Mouse (Mus musculus) limb, embryonic 15.5 days (tissue): Measurements from ENCODE around the gene Pde1c. TPM values are rescaled to one million over a fixed set of nuclear protein-coding genes. Genes with fewer than 3 reads are reported as not detected.

Experiments used
- ATAC-seq: fragments of 200-750 bp; cut with Nextera tagmentation; 2 replicates; pipeline ENCODE4 v1.8.0; 2017; ENCODE audit warnings: low read depth, moderate TSS enrichment; ENCODE audit not compliant: insufficient number of reproducible peaks, low FRiP score, low TSS enrichment
- H3K27ac ChIP-seq: fragments of 300-500 bp; sonication (generic); 2 replicates; pipeline ENCODE4 v1.5.1; 2015; ENCODE audit warnings: moderate library complexity, mild to moderate bottlenecking, inconsistent platforms
- H3K27me3 ChIP-seq: fragments of 300-500 bp; sonication (generic); 2 replicates; pipeline ENCODE4 v1.6.1; 2015; ENCODE audit warnings: inconsistent platforms
- H3K36me3 ChIP-seq: fragments of 300-500 bp; sonication (generic); 2 replicates; pipeline ENCODE4 v1.6.1; 2015; ENCODE audit warnings: inconsistent platforms
- H3K4me1 ChIP-seq: fragments of 300-500 bp; sonication (generic); 2 replicates; pipeline ENCODE4 v1.6.1; 2015; ENCODE audit warnings: inconsistent platforms
- H3K4me2 ChIP-seq: fragments of 300-500 bp; sonication (generic); 2 replicates; pipeline ENCODE4 v1.6.1; 2015; ENCODE audit warnings: mild to moderate bottlenecking, inconsistent platforms
- H3K4me3 ChIP-seq: fragments of 300-500 bp; sonication (generic); 2 replicates; pipeline ENCODE4 v1.5.1; 2015; ENCODE audit warnings: mild to moderate bottlenecking, inconsistent platforms
- H3K9ac ChIP-seq: fragments of 300-500 bp; sonication (generic); 2 replicates; pipeline ENCODE4 v1.6.1; 2015; ENCODE audit warnings: inconsistent platforms
- H3K9me3 ChIP-seq: fragments of 300-500 bp; sonication (generic); 2 replicates; pipeline ENCODE4 v1.6.1; 2016; ENCODE audit warnings: inconsistent platforms
- WGBS: fragments of 180-500 bp; shearing (Covaris S2); methylation state at CpG from one replicate; pipeline ENCODE4 v1.1.7; 2015; 5-methylcytosine and 5-hydroxymethylcytosine counted together
- polyA plus RNA-seq: library from polyadenylated mRNA; unstranded; fragments of >200 nt; fragmentation: Nextera tagmentation; extraction: Ambion mirVana; gene quantifications from 2 replicates; pipeline ENCODE4 v1.2.1, GENCODE M21; 2015

Gene Pde1c
- polyA plus RNA-seq, 1 experiment from 2014 or later, result 1.6 TPM

DNA sequence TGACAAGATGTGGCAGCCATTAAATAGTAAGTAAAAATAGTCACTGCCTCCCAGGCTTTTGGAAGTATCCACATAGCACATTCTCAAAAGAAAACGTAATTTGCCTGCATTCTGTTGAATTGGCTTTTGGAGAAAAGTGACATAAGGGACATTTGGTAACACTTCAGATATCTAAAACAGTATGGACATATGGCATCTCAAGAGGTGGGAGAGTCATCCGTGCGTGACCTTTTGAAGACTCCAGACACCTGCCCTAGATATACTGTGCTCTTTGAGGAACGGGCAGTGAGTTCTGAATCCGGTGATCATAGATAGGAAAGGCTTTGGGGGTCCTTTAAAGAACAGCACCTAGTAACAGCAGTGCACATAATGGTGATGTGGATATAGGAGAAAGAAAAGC, 143.1 kb downstream of the Pde1c start:
- no peak overlapping the region for H3K4me3 ChIP-seq
- H3K4me2 ChIP-seq, result no peak overlapping the region
- H3K9ac ChIP-seq, result no peak overlapping the region
- no peaks in the 10 kb centered on the region for H3K4me1 ChIP-seq
- no peak overlapping the region for H3K27ac ChIP-seq
- no peaks in the 10 kb centered on the region for H3K9me3 ChIP-seq
- ATAC-seq, result no peak
- 88% methylated on average over 5 of the region's 5 CpGs for WGBS
- H3K36me3 ChIP-seq, result no peaks in the 10 kb centered on the region
- no peaks in the 10 kb centered on the region for H3K27me3 ChIP-seq

DNA sequence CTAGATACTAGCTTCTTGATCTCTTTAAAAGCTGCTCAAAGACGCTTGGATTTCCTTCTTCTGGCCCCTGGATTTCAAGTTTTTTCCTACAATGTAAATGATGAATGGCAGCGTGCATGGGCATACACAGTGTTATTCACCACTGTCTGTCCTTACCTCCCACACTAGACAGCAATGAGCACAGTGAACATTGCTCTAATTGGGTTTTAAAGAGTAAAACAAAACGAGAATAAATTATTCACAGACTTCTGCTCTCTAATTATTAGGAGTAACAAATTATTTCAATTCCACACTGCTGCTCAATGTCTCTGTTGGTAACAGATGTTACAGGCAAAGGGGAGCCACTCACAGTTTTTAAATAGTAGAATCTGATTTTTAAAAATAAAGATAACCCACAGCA, 146.0 kb downstream of the Pde1c start:
- H3K4me2 ChIP-seq, result no peak overlapping the region
- ATAC-seq, result no peak
- no peak overlapping the region for H3K4me3 ChIP-seq
- WGBS, result 69% methylated on average over 3 of the region's 3 CpGs
- H3K36me3 ChIP-seq, result no peaks in the 10 kb centered on the region
- no peak overlapping the region for H3K9ac ChIP-seq
- no peaks in the 10 kb centered on the region for H3K9me3 ChIP-seq
- no peaks in the 10 kb centered on the region for H3K27me3 ChIP-seq
- no peak overlapping the region for H3K27ac ChIP-seq
- H3K4me1 ChIP-seq, result no peaks in the 10 kb centered on the region

DNA sequence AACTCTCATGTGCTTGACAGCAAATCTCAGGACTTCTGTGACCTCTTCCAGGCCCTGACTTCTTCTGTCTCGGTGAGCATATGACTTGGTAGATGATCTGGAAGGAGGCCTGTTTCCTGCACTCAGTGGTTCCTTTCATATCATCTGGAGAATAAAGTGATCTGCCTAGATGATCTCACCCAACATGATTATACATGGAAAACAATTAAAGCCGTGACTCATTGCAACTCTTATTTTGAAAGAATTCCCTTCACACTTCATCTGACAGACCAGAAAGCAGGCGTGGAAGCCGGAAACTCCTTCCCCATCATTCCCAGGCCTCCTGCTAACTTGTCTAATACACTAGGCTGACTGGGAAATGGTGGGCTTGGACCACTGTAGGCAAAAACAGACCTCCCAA, 152.7 kb downstream of the Pde1c start:
- H3K9ac ChIP-seq, result no peak overlapping the region
- no peaks in the 10 kb centered on the region for H3K4me1 ChIP-seq
- no peaks in the 10 kb centered on the region for H3K36me3 ChIP-seq
- H3K27ac ChIP-seq, result no peak overlapping the region
- H3K4me3 ChIP-seq, result no peak overlapping the region
- 69% methylated on average over 4 of the region's 4 CpGs for WGBS
- no peak overlapping the region for H3K4me2 ChIP-seq
- H3K27me3 ChIP-seq, result no peaks in the 10 kb centered on the region
- no peaks in the 10 kb centered on the region for H3K9me3 ChIP-seq
- ATAC-seq, result no peak

DNA sequence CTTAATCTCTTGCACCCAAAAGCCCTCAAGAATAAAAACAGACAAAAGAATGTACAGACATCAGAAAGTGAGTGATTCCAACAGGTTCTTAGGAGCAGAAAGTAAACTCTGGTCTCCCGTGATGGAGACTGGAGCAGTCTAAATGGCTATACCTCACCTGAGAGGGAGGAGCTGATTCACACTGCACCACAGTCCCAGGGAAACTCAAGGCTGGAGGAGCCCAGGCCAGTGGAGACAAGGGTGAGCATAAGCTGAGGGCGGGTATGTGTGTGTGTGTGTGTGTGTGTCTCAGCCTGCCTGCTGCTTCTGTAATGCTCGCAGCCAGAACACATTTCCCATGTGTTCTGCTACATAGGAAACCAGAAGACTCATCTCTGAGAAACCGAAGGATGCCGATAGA, 179.7 kb downstream of the Pde1c start:
- Histone ChIP-seq H3K9me3 (no peaks in the 10 kb centered on the region), H3K9ac (no peak overlapping the region), H3K4me1 (no peaks in the 10 kb centered on the region), H3K27ac (no peak overlapping the region), H3K36me3 (no peaks in the 10 kb centered on the region), H3K27me3 (no peaks in the 10 kb centered on the region), H3K4me3 (no peak overlapping the region), H3K4me2 (no peak overlapping the region)
- WGBS, result 83% methylated on average over 5 of the region's 5 CpGs
- ATAC-seq, result no peak

DNA sequence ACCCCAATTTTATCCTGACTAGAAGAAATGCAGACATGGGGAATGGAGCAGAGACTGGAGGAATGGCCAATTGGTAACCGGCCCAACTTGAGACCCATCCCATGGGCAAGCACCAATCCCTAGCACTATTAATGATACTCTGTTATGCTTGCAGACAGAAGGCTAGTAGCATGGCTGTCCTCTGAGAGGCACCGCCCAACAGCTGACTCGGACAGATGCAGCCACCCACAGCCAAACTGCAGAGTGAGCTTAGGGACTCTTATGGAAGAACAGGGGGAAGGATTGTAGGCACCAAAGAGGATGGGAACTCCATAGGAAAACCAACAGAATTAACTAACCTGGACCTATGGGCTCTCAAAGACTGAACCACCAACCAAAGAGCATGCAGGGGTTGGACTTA, 192.5 kb downstream of the Pde1c start:
- H3K27me3 ChIP-seq, result no peaks in the 10 kb centered on the region
- no peaks in the 10 kb centered on the region; the same call in 1 of the 2 replicates for H3K4me1 ChIP-seq
- no peak overlapping the region for H3K4me2 ChIP-seq
- H3K36me3 ChIP-seq, result no peaks in the 10 kb centered on the region
- no peak overlapping the region for H3K9ac ChIP-seq
- H3K4me3 ChIP-seq, result no peak overlapping the region
- no peak for ATAC-seq
- no peaks in the 10 kb centered on the region for H3K9me3 ChIP-seq
- 84% methylated on average over 3 of the region's 3 CpGs for WGBS
- no peak overlapping the region for H3K27ac ChIP-seq

DNA sequence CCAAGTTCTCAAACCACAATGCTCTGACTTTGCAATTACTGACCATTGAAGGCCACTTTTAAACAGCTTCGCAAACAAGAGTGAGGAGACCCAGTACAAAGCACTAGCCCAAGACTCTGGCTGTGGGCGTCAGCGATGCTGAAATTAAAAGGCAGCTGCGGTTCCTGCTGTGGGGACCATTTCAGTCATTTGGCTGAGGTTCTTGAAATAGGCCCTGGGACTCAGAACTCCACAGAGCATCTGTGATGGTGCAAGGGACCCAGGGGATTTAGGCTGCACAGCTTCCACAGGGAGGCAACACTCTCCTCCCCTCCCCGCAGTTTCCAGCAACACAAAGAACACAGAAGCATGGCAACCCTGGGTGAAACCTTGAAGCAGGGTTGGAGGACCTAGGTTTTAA, 194.7 kb downstream of the Pde1c start:
- H3K36me3 ChIP-seq, result no peaks in the 10 kb centered on the region
- WGBS, result 81% methylated on average over 5 of the region's 5 CpGs
- H3K4me3 ChIP-seq, result no peak overlapping the region
- no peak overlapping the region for H3K4me2 ChIP-seq
- no peak for ATAC-seq
- no peaks in the 10 kb centered on the region for H3K27me3 ChIP-seq
- H3K27ac ChIP-seq, result no peak overlapping the region
- no peaks in the 10 kb centered on the region; the same call in 1 of the 2 replicates for H3K4me1 ChIP-seq
- H3K9ac ChIP-seq, result no peak overlapping the region
- no peaks in the 10 kb centered on the region for H3K9me3 ChIP-seq

DNA sequence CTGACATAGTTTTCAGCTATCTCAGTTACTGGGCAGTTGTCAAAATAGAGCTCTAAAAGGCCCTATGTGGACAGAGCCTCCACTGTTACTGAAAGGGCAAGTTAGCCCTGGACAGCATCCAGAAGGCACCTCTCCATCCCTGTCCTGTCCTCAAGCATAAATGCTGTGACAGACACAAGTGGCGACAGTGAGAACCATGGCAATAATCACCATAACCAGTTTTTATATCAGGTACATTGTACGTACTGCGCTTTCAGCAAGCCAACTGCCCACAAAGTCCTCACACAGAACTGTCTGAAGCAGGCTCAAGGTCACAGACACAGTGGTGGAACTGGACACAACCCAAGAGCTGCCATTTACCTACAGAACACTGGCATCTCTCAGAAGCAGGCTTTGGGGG, 195.2 kb downstream of the Pde1c start:
- Histone ChIP-seq H3K27ac (no peak overlapping the region), H3K4me1 (no peaks in the 10 kb centered on the region; the same call in 1 of the 2 replicates), H3K9me3 (no peaks in the 10 kb centered on the region), H3K4me3 (no peak overlapping the region), H3K36me3 (no peaks in the 10 kb centered on the region), H3K4me2 (no peak overlapping the region), H3K9ac (no peak overlapping the region), H3K27me3 (no peaks in the 10 kb centered on the region)
- WGBS, result 80% methylated on average over 3 of the region's 3 CpGs
- ATAC-seq, result no peak

DNA sequence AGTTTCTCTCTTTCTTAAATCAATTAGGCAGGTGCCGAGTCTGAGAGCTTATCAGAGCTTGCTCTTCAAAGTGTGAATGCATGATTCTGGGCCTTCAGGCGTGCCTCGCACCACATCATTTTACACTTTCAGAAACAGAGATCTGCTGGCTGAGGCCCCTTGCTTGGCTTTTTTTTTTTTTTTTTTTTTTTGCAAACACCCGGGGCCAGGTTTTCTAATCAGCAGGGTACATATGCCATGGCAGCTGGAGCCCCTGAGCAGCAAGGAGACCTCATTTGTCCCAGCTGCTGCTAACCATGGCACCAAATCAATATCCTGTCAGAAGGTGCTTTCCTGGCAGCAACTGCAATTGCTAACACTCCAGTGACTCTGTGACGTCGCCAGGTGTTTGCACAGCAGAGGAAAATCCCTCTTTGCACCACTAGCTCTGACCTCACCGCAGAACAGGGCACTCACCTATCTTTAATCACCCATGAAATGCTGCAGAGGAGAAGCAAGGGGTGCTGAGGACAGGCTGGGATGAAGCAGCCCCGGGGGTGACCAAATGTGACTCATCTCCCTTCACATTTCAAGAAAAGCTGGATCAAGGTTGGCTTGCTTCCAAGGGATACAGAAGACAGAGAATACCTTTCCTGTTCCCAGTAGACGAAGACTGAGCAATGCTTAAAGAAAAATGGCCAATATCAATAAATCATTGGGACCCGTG, 195.7 kb downstream of the Pde1c start:
- no peak for ATAC-seq
- Histone ChIP-seq H3K36me3 (no peaks in the 10 kb centered on the region), H3K4me3 (no peak overlapping the region), H3K9me3 (no peaks in the 10 kb centered on the region), H3K9ac (no peak overlapping the region), H3K4me2 (no peak overlapping the region), H3K27me3 (no peaks in the 10 kb centered on the region), H3K27ac (no peak overlapping the region), H3K4me1 (no peaks in the 10 kb centered on the region; the same call in 1 of the 2 replicates)
- 43% methylated on average over 10 of the region's 10 CpGs for WGBS

DNA sequence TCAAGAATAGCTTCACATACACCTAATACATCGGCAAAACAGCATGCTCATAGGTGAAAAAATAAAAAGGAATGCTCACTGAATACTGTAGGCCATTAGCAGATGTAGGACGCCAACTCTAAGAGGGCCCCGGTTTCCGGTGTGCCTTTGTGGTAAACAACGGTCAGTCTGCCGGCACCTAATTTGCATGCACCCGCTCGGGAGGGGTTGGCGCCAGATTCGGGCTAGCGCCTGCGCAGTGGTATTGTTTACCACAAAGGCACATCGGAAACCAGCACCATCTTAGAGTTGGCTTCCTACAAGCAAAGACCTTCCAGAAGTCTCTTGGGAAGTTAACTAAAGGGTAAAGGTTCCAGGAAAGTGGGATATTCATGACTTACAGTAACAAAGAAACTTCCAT, 199.4 kb downstream of the Pde1c start:
- Histone ChIP-seq H3K9me3 (no peaks in the 10 kb centered on the region), H3K27ac (no peak overlapping the region), H3K9ac (no peak overlapping the region), H3K4me2 (no peak overlapping the region), H3K4me1 (no peaks in the 10 kb centered on the region; the same call in 1 of the 2 replicates), H3K4me3 (no peak overlapping the region), H3K36me3 (no peaks in the 10 kb centered on the region), H3K27me3 (no peaks in the 10 kb centered on the region)
- ATAC-seq, result no peak
- WGBS, result 81% methylated on average over 13 of the region's 13 CpGs

DNA sequence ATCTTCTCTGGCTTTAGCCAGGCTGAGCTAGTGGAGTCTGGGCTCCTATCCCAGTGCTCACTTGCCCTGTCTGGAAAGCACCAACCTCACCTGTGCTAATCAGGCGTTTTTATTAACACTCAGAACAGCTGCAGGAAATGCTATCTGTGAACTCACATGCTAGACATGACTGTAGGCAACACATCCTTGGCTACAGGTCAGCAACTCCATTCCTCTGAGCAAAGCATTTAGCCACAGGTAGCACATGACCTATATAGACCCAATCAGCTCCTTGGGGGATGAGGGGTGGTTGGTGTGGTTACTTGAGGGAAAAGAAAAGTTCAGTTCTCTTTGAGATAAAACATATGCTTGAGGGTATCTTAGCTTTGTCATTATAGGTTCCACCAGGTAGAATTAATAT, 200.8 kb downstream of the Pde1c start:
- Histone ChIP-seq H3K4me1 (no peaks in the 10 kb centered on the region; the same call in 1 of the 2 replicates), H3K9me3 (no peaks in the 10 kb centered on the region), H3K27me3 (peaks cover 4% of the 10 kb centered on the region; the same call in 1 of the 2 replicates), H3K9ac (no peak overlapping the region), H3K4me2 (no peak overlapping the region), H3K4me3 (no peak overlapping the region), H3K27ac (no peak overlapping the region), H3K36me3 (no peaks in the 10 kb centered on the region)
- ATAC-seq, result no peak
- WGBS, result 51% methylated on average over 1 of the region's 1 CpGs

DNA sequence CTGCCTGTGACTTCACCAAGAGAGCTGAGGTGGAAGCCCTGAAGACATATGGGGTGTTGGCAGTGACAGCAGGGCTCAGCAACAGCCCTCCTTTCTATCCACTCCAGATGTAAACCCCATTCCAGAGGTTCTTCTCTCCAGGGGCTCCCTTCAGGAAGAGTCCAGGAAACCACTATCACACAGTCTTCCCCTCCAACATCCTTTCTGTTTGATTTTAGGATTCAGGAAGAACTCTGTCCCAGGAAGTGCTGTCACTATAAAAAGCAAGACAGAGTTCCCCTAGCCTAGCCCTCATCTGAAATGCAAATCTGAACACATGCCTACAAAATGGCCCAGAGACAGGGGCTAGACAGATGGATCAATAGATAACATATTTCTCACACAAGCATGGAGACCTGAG, 201.6 kb downstream of the Pde1c start:
- peaks cover 8% of the 10 kb centered on the region for H3K27me3 ChIP-seq
- H3K4me2 ChIP-seq, result no peak overlapping the region
- no peaks in the 10 kb centered on the region for H3K36me3 ChIP-seq
- no peak overlapping the region for H3K9ac ChIP-seq
- no peak overlapping the region for H3K27ac ChIP-seq
- H3K4me1 ChIP-seq, result peaks cover 1% of the 10 kb centered on the region
- H3K9me3 ChIP-seq, result no peaks in the 10 kb centered on the region
- no peak overlapping the region for H3K4me3 ChIP-seq
- ATAC-seq, result no peak

DNA sequence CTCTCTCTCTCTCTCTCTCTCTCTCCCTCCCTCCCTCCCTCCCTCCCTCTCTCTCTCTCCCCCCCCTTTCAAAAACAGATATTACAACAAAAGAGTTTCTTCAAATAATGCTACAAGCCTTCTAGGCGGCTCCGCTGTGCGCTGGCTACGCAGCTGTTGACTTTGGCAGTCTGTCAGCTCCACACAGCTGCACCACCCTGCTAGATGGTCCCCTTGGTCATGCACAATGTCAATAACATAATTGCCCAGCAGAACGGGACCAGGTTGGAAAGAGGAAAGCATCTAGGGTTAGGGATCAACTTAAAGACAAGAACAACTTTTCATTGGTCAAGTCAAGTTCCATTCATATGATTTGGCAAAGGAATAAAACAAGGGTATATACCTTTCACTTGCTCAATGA, 206.3 kb downstream of the Pde1c start:
- Histone ChIP-seq H3K4me1 (peaks cover 12% of the 10 kb centered on the region), H3K9ac (no peak overlapping the region), H3K9me3 (no peaks in the 10 kb centered on the region), H3K4me3 (no peak overlapping the region; the same call in 1 of the 2 replicates), H3K4me2 (no peak overlapping the region), H3K27me3 (peaks cover 28% of the 10 kb centered on the region), H3K27ac (no peak overlapping the region), H3K36me3 (no peaks in the 10 kb centered on the region)
- WGBS, result 4% methylated on average over 5 of the region's 5 CpGs
- no peak for ATAC-seq

DNA sequence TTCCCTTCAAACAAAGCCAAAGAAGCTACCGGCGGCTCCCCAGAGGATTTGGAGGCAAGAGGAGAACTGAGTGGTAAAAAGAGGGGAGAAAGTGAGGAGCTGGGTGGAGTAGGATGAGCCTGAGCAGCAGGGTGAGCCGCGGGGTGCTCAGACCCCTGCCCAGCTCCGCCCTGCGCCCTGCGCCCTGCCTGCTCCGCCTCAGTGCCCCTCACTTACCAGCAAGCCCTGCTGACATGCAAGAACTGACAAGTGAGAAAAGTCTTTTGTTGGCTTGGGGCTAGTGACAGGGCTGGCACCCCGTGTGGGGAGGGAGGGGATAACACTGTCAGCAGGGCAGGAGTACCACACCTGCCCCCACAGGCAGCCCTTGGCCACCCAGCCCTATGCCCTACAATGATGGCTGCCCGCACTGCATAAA, 206.8 kb downstream of the Pde1c start:
- peak overlapping the region; percentile 64 for H3K4me2 ChIP-seq
- peak overlapping the region; percentile 34 for H3K4me3 ChIP-seq
- peaks cover 28% of the 10 kb centered on the region for H3K27me3 ChIP-seq
- 0 out of 2 replicates have a peak overlapping the region, but pooled peaks have one; percentile 14 for H3K9ac ChIP-seq
- under 1% methylated on average over 10 of the region's 10 CpGs for WGBS
- no peak overlapping the region for H3K27ac ChIP-seq
- ATAC-seq, result 0 out of 2 replicates have a peak, but pooled peaks have one; percentile 44
- no peaks in the 10 kb centered on the region for H3K36me3 ChIP-seq
- H3K9me3 ChIP-seq, result no peaks in the 10 kb centered on the region
- H3K4me1 ChIP-seq, result peaks cover 12% of the 10 kb centered on the region
